29 mouse cellular contexts compared by ENCODE assay signal in the genomic region with DNA sequence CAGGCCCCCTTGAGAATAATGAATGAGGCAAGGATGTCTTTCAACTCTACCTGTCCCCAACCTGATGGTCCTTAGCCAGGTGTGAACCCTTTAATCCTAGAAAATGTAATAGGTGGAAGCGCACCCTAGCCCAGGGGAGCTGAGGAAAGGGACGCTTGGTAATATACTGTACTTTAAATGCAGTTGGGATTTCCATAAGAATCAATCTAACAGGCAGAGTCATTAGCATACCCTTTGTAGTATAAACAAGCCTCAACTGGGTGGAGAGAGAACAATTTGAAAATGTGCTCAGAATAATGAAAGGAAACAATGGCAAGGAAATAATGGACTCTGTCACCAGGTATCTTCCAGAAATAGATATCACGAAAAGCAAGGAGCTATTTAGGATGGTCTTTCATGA. TPM values are rescaled to one million over a fixed set of nuclear protein-coding genes. Genes with fewer than 3 reads are reported as not detected.
DNase-seq lines count a peak whose midpoint lies in the region; ATAC-seq and TF ChIP-seq lines count a peak whose summit lies in the region.
"Had no signal": no experiment of that assay in that cellular context is flagged by ENCODE, and none has a peak within 500 bp of the region (broad histone marks: within the 10 kb centered on the region; RNA-seq: fewer than 3 reads in every experiment).

No protein-coding gene starts in this region.

- no peak overlapping the region for H3K4me3 ChIP-seq in forebrain, embryonic 14.5 days (ENCODE audit: low read depth, low read length)
- H3K4me3 ChIP-seq in forebrain, embryonic 13.5 days, result no peak overlapping the region
- H3K4me3 ChIP-seq in ES-Bruce4 (ENCODE audit: low read depth, low read length), result no peak overlapping the region
- no peak overlapping the region for H3K4me3 ChIP-seq in midbrain, postnatal 0 days (ENCODE audit: low read depth, low read length)
- H3K4me3 ChIP-seq: embryonic facial prominence, embryonic 13.5 days; embryonic facial prominence, embryonic 15.5 days; erythroblast, embryonic 14.5 days; forebrain, embryonic 10.5 days; forebrain, embryonic 12.5 days had no signal

- no peaks in the 10 kb centered on the region for H3K36me3 ChIP-seq in forebrain, embryonic 14.5 days (ENCODE audit: control insufficient read depth, insufficient read depth, low read length)
- no peaks in the 10 kb centered on the region for H3K36me3 ChIP-seq in forebrain, embryonic 13.5 days (ENCODE audit: poor library complexity, severe bottlenecking)
- no peaks in the 10 kb centered on the region for H3K36me3 ChIP-seq in ES-Bruce4 (ENCODE audit: control insufficient read depth, insufficient read depth, low read length, poor library complexity, severe bottlenecking)
- H3K36me3 ChIP-seq in midbrain, postnatal 0 days (ENCODE audit: insufficient read depth, low read length), result no peaks in the 10 kb centered on the region
- H3K36me3 ChIP-seq: embryonic facial prominence, embryonic 13.5 days; embryonic facial prominence, embryonic 15.5 days; forebrain, embryonic 10.5 days; forebrain, embryonic 12.5 days; G1E had no signal

- DNase-seq in forebrain, embryonic 14.5 days (ENCODE audit: low spot score), result peak; percentile 51
- DNase-seq in R1 (ENCODE audit: low read depth, low spot score), result peak; percentile 64
- DNase-seq in brain, embryonic 14.5 days (ENCODE audit: low read depth), result peak; percentile 47
- DNase-seq in kidney, postnatal 10 days, result no peak
- no peak for DNase-seq in midbrain, postnatal 0 days (ENCODE audit: low spot score)
- DNase-seq: adrenal gland, adult 8-10 months; adrenal gland, postnatal 14 days; adrenal gland, postnatal 36 days; B cell, adult 2 months; cerebellum, adult 11 months; cerebellum, adult 18-20 months; cerebellum, adult 8-10 months; cerebellum, adult 9-11 months; cerebellum, postnatal 14 days; cerebellum, postnatal 36 days; embryo, embryonic 11 days had no signal

- no peaks in the 10 kb centered on the region for H3K27me3 ChIP-seq in forebrain, embryonic 14.5 days (replicated peaks; ENCODE audit: control insufficient read depth, insufficient read depth, low read length)
- no peaks in the 10 kb centered on the region for H3K27me3 ChIP-seq in forebrain, embryonic 13.5 days
- H3K27me3 ChIP-seq in ES-Bruce4 (ENCODE audit: control insufficient read depth, insufficient read depth, low read length, poor library complexity, severe bottlenecking), result no peaks in the 10 kb centered on the region
- H3K27me3 ChIP-seq in midbrain, postnatal 0 days (ENCODE audit: insufficient read depth, low read length), result no peaks in the 10 kb centered on the region
- H3K27me3 ChIP-seq: CH12.LX; embryonic facial prominence, embryonic 13.5 days; embryonic facial prominence, embryonic 15.5 days had no signal

- 21% methylated on average over 3 of the region's 3 CpGs for WGBS in forebrain, embryonic 14.5 days
- WGBS in forebrain, embryonic 13.5 days, result 31% methylated on average over 3 of the region's 3 CpGs
- WGBS in midbrain, postnatal 0 days, result 48% methylated on average over 3 of the region's 3 CpGs

- no peaks in the 10 kb centered on the region for H3K9me3 ChIP-seq in forebrain, embryonic 14.5 days (replicated peaks; ENCODE audit: control insufficient read depth, low read length)
- no peaks in the 10 kb centered on the region for H3K9me3 ChIP-seq in forebrain, embryonic 13.5 days (replicated peaks)
- H3K9me3 ChIP-seq in ES-Bruce4 (replicated peaks; ENCODE audit: control insufficient read depth, insufficient read depth, low read length, poor library complexity, severe bottlenecking), result no peaks in the 10 kb centered on the region
- H3K9me3 ChIP-seq in midbrain, postnatal 0 days (ENCODE audit: low read length), result no peaks in the 10 kb centered on the region
- H3K9me3 ChIP-seq: embryonic facial prominence, embryonic 13.5 days; embryonic facial prominence, embryonic 15.5 days; forebrain, embryonic 10.5 days; forebrain, embryonic 12.5 days; G1E had no signal

- peak; percentile 62 for TF ChIP-seq EP300 in ES-Bruce4 (IDR thresholded peaks at IDR 0.05; ENCODE audit: insufficient read depth, low read depth, low read length)

- TF ChIP-seq CTCF in ES-Bruce4 (IDR thresholded peaks at IDR 0.05; ENCODE audit: low read depth, low read length), result no peak
- TF ChIP-seq CTCF in brain, embryonic 14.5 days (IDR thresholded peaks at IDR 0.05; ENCODE audit: borderline replicate concordance, extremely low read depth, insufficient read depth, insufficient read length), result no peak
- TF ChIP-seq CTCF in midbrain, postnatal 0 days (IDR thresholded peaks at IDR 0.05), result no peak

- H3K4me1 ChIP-seq in forebrain, embryonic 14.5 days (ENCODE audit: control insufficient read depth, insufficient read depth, low read length), result peaks cover 73% of the 10 kb centered on the region
- H3K4me1 ChIP-seq in forebrain, embryonic 13.5 days, result peaks cover 90% of the 10 kb centered on the region
- H3K4me1 ChIP-seq in ES-Bruce4 (ENCODE audit: control insufficient read depth, insufficient read depth, low read length), result peaks cover 17% of the 10 kb centered on the region
- no peaks in the 10 kb centered on the region for H3K4me1 ChIP-seq in midbrain, postnatal 0 days (ENCODE audit: insufficient read depth, low read length)

- no peak overlapping the region for H3K27ac ChIP-seq in forebrain, embryonic 14.5 days (ENCODE audit: low read depth, low read length)
- no peak overlapping the region for H3K27ac ChIP-seq in forebrain, embryonic 13.5 days
- H3K27ac ChIP-seq in ES-Bruce4 (ENCODE audit: insufficient read depth, low read length), result no peak overlapping the region
- no peak overlapping the region for H3K27ac ChIP-seq in midbrain, postnatal 0 days (ENCODE audit: low read depth, low read length)
- H3K27ac ChIP-seq: embryonic facial prominence, embryonic 13.5 days; embryonic facial prominence, embryonic 15.5 days; forebrain, embryonic 10.5 days; forebrain, embryonic 12.5 days had no signal

- TF ChIP-seq POLR2A in ES-Bruce4 (IDR thresholded peaks at IDR 0.05; ENCODE audit: insufficient read depth, low read length), result no peak
- TF ChIP-seq POLR2A in brain, embryonic 14.5 days (IDR thresholded peaks at IDR 0.05; ENCODE audit: borderline replicate concordance, extremely low read depth, insufficient read depth, insufficient read length, poor library complexity, severe bottlenecking), result no peak

- ATAC-seq in forebrain, embryonic 14.5 days, result no peak
- no peak for ATAC-seq in forebrain, embryonic 13.5 days
- ATAC-seq in midbrain, postnatal 0 days (ENCODE audit: low FRiP score), result no peak
- ATAC-seq: activated CD4-positive, CD25-positive, alpha-beta regulatory T cell, adult 4 months; CD4-positive, CD25-positive, alpha-beta regulatory T cell, adult 4 months; forebrain, embryonic 16.5 days; Patski had no signal

- H3K4me2 ChIP-seq in forebrain, embryonic 14.5 days (ENCODE audit: low read length), result no peak overlapping the region
- no peak overlapping the region for H3K4me2 ChIP-seq in forebrain, embryonic 13.5 days
- H3K4me2 ChIP-seq in midbrain, postnatal 0 days (ENCODE audit: low read depth, low read length, poor library complexity, severe bottlenecking), result no peak overlapping the region
- H3K4me2 ChIP-seq: embryonic facial prominence, embryonic 13.5 days; embryonic facial prominence, embryonic 15.5 days; forebrain, embryonic 12.5 days had no signal

- no peak overlapping the region for H3K9ac ChIP-seq in forebrain, embryonic 14.5 days (ENCODE audit: low read length)
- no peak overlapping the region for H3K9ac ChIP-seq in forebrain, embryonic 13.5 days
- H3K9ac ChIP-seq in ES-Bruce4 (ENCODE audit: low read depth, poor library complexity, severe bottlenecking), result no peak overlapping the region
- no peak overlapping the region for H3K9ac ChIP-seq in midbrain, postnatal 0 days (replicated peaks; ENCODE audit: low read length, poor library complexity, severe bottlenecking)
- H3K9ac ChIP-seq: embryonic facial prominence, embryonic 13.5 days; embryonic facial prominence, embryonic 15.5 days; forebrain, embryonic 12.5 days had no signal

RNA-seq across cellular contexts. Expression of a gene that starts 16.7 kb away (rescaled TPM):
- polyA plus RNA-seq in forebrain, embryonic 14.5 days (2014; fragmentation: Nextera tagmentation; extraction: Ambion mirVana), result 34.5 and 52.0 TPM in 2 replicates
- 84.0 and 95.1 TPM in 2 replicates for polyA plus RNA-seq in forebrain, embryonic 13.5 days (2015; fragmentation: Nextera tagmentation; extraction: Ambion mirVana)
- 22.6 and 23.4 TPM in 2 replicates for polyA plus RNA-seq in ES-Bruce4 (2011; ENCODE audit: insufficient read depth, insufficient read length, low read depth, missing spikeins)
- polyA plus RNA-seq in brain, embryonic 14.5 days (2012; rRNA removed), result 91.8 and 122 TPM in 2 replicates
- total RNA-seq in midbrain, postnatal 0 days (2014; rRNA removed), result 57.5 and 58.7 TPM in 2 replicates
- 28.6 and 35.2 TPM in 2 replicates for polyA plus RNA-seq in midbrain, postnatal 0 days (2015; fragmentation: Nextera tagmentation; extraction: Ambion mirVana)
- total RNA-seq: CH12.LX had no signal

Comparison
In these comparisons a context has a peak if more than half of its experiments do, and no peak if none do; other contexts are left out.
1. DNase-seq: peak in forebrain, embryonic 14.5 days (single experiment), R1 (single experiment) and brain, embryonic 14.5 days (single experiment); none in kidney, postnatal 10 days (single experiment) and midbrain, postnatal 0 days (single experiment).